Comparison of ENCODE assay signal across 11 mouse cellular contexts in genomic region chr10:80255881-80256535, GRCm38 (mm10). TPM values are rescaled to one million over a fixed set of nuclear protein-coding genes. Genes with fewer than 3 reads are reported as not detected.
DNase-seq lines count a peak whose midpoint lies in the region; ATAC-seq and TF ChIP-seq lines count a peak whose summit lies in the region.
"Had no signal": no experiment of that assay in that cellular context is flagged by ENCODE, and none has a peak within 500 bp of the region (broad histone marks: within the 10 kb centered on the region; RNA-seq: fewer than 3 reads in every experiment).

No protein-coding gene starts in this region.

- peaks cover 78% of the 10 kb centered on the region for H3K36me3 ChIP-seq in heart, embryonic 13.5 days
- peaks cover 59% of the 10 kb centered on the region for H3K36me3 ChIP-seq in lung, embryonic 14.5 days (ENCODE audit: insufficient read depth)
- peaks cover 64% of the 10 kb centered on the region for H3K36me3 ChIP-seq in limb, embryonic 12.5 days

- no peak overlapping the region for H3K27ac ChIP-seq in heart, embryonic 13.5 days (replicated peaks)
- no peak overlapping the region for H3K27ac ChIP-seq in lung, embryonic 14.5 days (ENCODE audit: low read depth)
- H3K27ac ChIP-seq in limb, embryonic 12.5 days, result no peak overlapping the region
- H3K27ac ChIP-seq: kidney, postnatal 0 days; liver, embryonic 15.5 days had no signal

- peak; percentile 22; the same call in 1 of the 2 replicates for TF ChIP-seq CTCF in lung, embryonic 14.5 days (IDR thresholded peaks at IDR 0.05; ENCODE audit: low read depth)

- no peak for ATAC-seq in heart, embryonic 13.5 days (ENCODE audit: extremely low read depth, insufficient number of reproducible peaks, low FRiP score, low TSS enrichment)
- ATAC-seq in lung, embryonic 14.5 days (ENCODE audit: insufficient read depth), result no peak
- no peak for ATAC-seq in limb, embryonic 12.5 days (ENCODE audit: insufficient number of reproducible peaks, insufficient read depth, low FRiP score, low TSS enrichment, low read depth)

- no peak overlapping the region for H3K4me2 ChIP-seq in heart, embryonic 13.5 days
- no peak overlapping the region for H3K4me2 ChIP-seq in lung, embryonic 14.5 days
- no peak overlapping the region for H3K4me2 ChIP-seq in limb, embryonic 12.5 days
- H3K4me2 ChIP-seq: liver, embryonic 15.5 days had no signal

- 0 out of 2 replicates have a peak overlapping the region, but pooled peaks have one; percentile 37 for H3K9ac ChIP-seq in heart, embryonic 13.5 days
- H3K9ac ChIP-seq in lung, embryonic 14.5 days, result no peak overlapping the region
- 0 out of 2 replicates have a peak overlapping the region, but pooled peaks have one; percentile 23 for H3K9ac ChIP-seq in limb, embryonic 12.5 days (replicated peaks)
- H3K9ac ChIP-seq: liver, embryonic 15.5 days had no signal

- peaks cover 44% of the 10 kb centered on the region for H3K4me1 ChIP-seq in heart, embryonic 13.5 days
- H3K4me1 ChIP-seq in lung, embryonic 14.5 days (ENCODE audit: insufficient read depth), result peaks cover 7% of the 10 kb centered on the region; the same call in 1 of the 2 replicates
- peaks cover 18% of the 10 kb centered on the region for H3K4me1 ChIP-seq in limb, embryonic 12.5 days (replicated peaks)

- no peaks in the 10 kb centered on the region for H3K9me3 ChIP-seq in heart, embryonic 13.5 days
- no peaks in the 10 kb centered on the region for H3K9me3 ChIP-seq in lung, embryonic 14.5 days (ENCODE audit: low read depth, low read length)
- H3K9me3 ChIP-seq in limb, embryonic 12.5 days, result no peaks in the 10 kb centered on the region
- H3K9me3 ChIP-seq: liver, embryonic 15.5 days had no signal

- DNase-seq in heart, adult 9 months (ENCODE audit: low spot score in 2 of 2), result no peak
- peak; percentile 54 for DNase-seq in lung, embryonic 14.5 days
- DNase-seq in lung, postnatal 25 days (ENCODE audit: low spot score), result no peak
- DNase-seq in adrenal gland, postnatal 10 days, result peak; percentile 83
- DNase-seq in frontal cortex, postnatal 36 days (ENCODE audit: low spot score in 2 of 2), result no peak
- DNase-seq in thymus, adult 18-20 months, result no peak
- DNase-seq: thymus, postnatal 25 days had no signal

- no peaks in the 10 kb centered on the region for H3K27me3 ChIP-seq in heart, embryonic 13.5 days (replicated peaks)
- H3K27me3 ChIP-seq in lung, embryonic 14.5 days (ENCODE audit: insufficient read depth, low read length), result no peaks in the 10 kb centered on the region
- no peaks in the 10 kb centered on the region for H3K27me3 ChIP-seq in limb, embryonic 12.5 days
- H3K27me3 ChIP-seq: liver, embryonic 15.5 days had no signal

- H3K4me3 ChIP-seq in heart, embryonic 13.5 days, result no peak overlapping the region
- no peak overlapping the region for H3K4me3 ChIP-seq in lung, embryonic 14.5 days (ENCODE audit: low read depth, low read length)
- H3K4me3 ChIP-seq in limb, embryonic 12.5 days (replicated peaks), result no peak overlapping the region
- H3K4me3 ChIP-seq: liver, embryonic 15.5 days had no signal

- 91% methylated on average over 5 of the region's 5 CpGs for WGBS in heart, embryonic 13.5 days
- 84% methylated on average over 5 of the region's 5 CpGs for WGBS in lung, embryonic 14.5 days
- 86% methylated on average over 5 of the region's 5 CpGs for WGBS in limb, embryonic 12.5 days

RNA-seq across cellular contexts. Expression of gene Gamt, which starts 4.8 kb away (rescaled TPM):
- polyA plus RNA-seq in heart, embryonic 13.5 days (2015; fragmentation: Nextera tagmentation; extraction: Ambion mirVana), result 53.3 and 62.1 TPM in 2 replicates
- polyA plus RNA-seq in lung, embryonic 14.5 days (2014; fragmentation: Nextera tagmentation; extraction: Ambion mirVana), result 26.8 and 29.4 TPM in 2 replicates
- 100 to 1,000 TPM; 164 to 167 TPM for total RNA-seq in adrenal gland, postnatal 10 days (2021)
- 30.7 and 31.9 TPM in 2 replicates for polyA plus RNA-seq in limb, embryonic 12.5 days (2016; fragmentation: Nextera tagmentation; extraction: Ambion mirVana)

RNA-seq across cellular contexts. Expression of gene Dazap1, which starts 5.3 kb away (rescaled TPM):
- polyA plus RNA-seq in heart, embryonic 13.5 days (2015; fragmentation: Nextera tagmentation; extraction: Ambion mirVana), result 36.4 and 37.9 TPM in 2 replicates
- 44.9 and 49.3 TPM in 2 replicates for polyA plus RNA-seq in lung, embryonic 14.5 days (2014; fragmentation: Nextera tagmentation; extraction: Ambion mirVana)
- 100 to 1,000 TPM in 1 of 2 experiments, 10 to 100 TPM in 1; 93.6 to 121 TPM for total RNA-seq in adrenal gland, postnatal 10 days (2021)
- polyA plus RNA-seq in limb, embryonic 12.5 days (2016; fragmentation: Nextera tagmentation; extraction: Ambion mirVana), result 69.1 and 71.0 TPM in 2 replicates

RNA-seq across cellular contexts. Expression of gene Ndufs7, which starts 7.1 kb away (rescaled TPM):
- 527 and 606 TPM in 2 replicates for polyA plus RNA-seq in heart, embryonic 13.5 days (2015; fragmentation: Nextera tagmentation; extraction: Ambion mirVana)
- 318 and 319 TPM in 2 replicates for polyA plus RNA-seq in lung, embryonic 14.5 days (2014; fragmentation: Nextera tagmentation; extraction: Ambion mirVana)
- total RNA-seq in adrenal gland, postnatal 10 days (2021), result 100 to 1,000 TPM; 470 to 572 TPM
- polyA plus RNA-seq in limb, embryonic 12.5 days (2016; fragmentation: Nextera tagmentation; extraction: Ambion mirVana), result 258 and 278 TPM in 2 replicates

RNA-seq across cellular contexts. Expression of gene Mum1, which starts 29.8 kb away (rescaled TPM):
- 41.7 and 43.7 TPM in 2 replicates for polyA plus RNA-seq in heart, embryonic 13.5 days (2015; fragmentation: Nextera tagmentation; extraction: Ambion mirVana)
- 56.8 and 63.4 TPM in 2 replicates for polyA plus RNA-seq in lung, embryonic 14.5 days (2014; fragmentation: Nextera tagmentation; extraction: Ambion mirVana)
- total RNA-seq in adrenal gland, postnatal 10 days (2021), result 10 to 100 TPM; 26.5 to 39.2 TPM
- 103 and 112 TPM in 2 replicates for polyA plus RNA-seq in limb, embryonic 12.5 days (2016; fragmentation: Nextera tagmentation; extraction: Ambion mirVana)

RNA-seq across cellular contexts. Expression of gene Rps15, which starts 36.2 kb away (rescaled TPM):
- 621 and 687 TPM in 2 replicates for polyA plus RNA-seq in heart, embryonic 13.5 days (2015; fragmentation: Nextera tagmentation; extraction: Ambion mirVana)
- 1,192 and 1,202 TPM in 2 replicates for polyA plus RNA-seq in lung, embryonic 14.5 days (2014; fragmentation: Nextera tagmentation; extraction: Ambion mirVana)
- 1,000 to 10,000 TPM; 1,216 to 1,243 TPM for total RNA-seq in adrenal gland, postnatal 10 days (2021)
- polyA plus RNA-seq in limb, embryonic 12.5 days (2016; fragmentation: Nextera tagmentation; extraction: Ambion mirVana), result 926 and 930 TPM in 2 replicates

Comparison
In these comparisons a context has a peak if more than half of its experiments do, and no peak if none do; other contexts are left out.
1. DNase-seq: peak in lung, embryonic 14.5 days (single experiment) and adrenal gland, postnatal 10 days (single experiment); none in heart, adult 9 months (0 of 2), lung, postnatal 25 days (single experiment), frontal cortex, postnatal 36 days (0 of 2) and thymus, adult 18-20 months (0 of 2).